Mouse (Mus musculus): ENCODE results near the gene Olfr975. TPM values are rescaled to one million over a fixed set of nuclear protein-coding genes. Genes with fewer than 3 reads are reported as not detected.
"Not testable (repeated sequence)": the region's sequence is repeated elsewhere in the genome, so short reads cannot be mapped to it uniquely, and the experiment has no call there.

Olfr975 gene
- total RNA-seq, 1 experiment, result not detected

GRCm38 (mm10) chr9:39927975-39928836 is 23.6 kb downstream of the Olfr975 start:
- DNase-seq (ENCODE audit: low read depth, low spot score); H3K9me3 ChIP-seq (ENCODE audit: control insufficient read depth, insufficient read depth, low read depth, low read length); in situ Hi-C loops (cut with MboI; ENCODE audit: low sequenced_read_pairs in 2 of 2, unreplicated experiment in 2 of 2); H3K4me1 ChIP-seq (ENCODE audit: control insufficient read depth in 2 of 2, insufficient read depth in 2 of 2, low read length in 2 of 2, poor library complexity in 1 of 2); H3K4me3 ChIP-seq (ENCODE audit: insufficient read depth in 1 of 2, low read depth in 1 of 2, low read length in 2 of 2, poor library complexity in 1 of 2, severe bottlenecking in 1 of 2); H3K36me3 ChIP-seq (ENCODE audit: control insufficient read depth, insufficient read depth, low read length, poor library complexity, severe bottlenecking); H3K9ac ChIP-seq (ENCODE audit: insufficient read depth, low read depth, low read length, poor library complexity, severe bottlenecking); H3K27ac ChIP-seq (ENCODE audit: insufficient read depth, low read depth, low read length, poor library complexity, severe bottlenecking): not testable (repeated sequence)

GRCm38 (mm10) chr9:39909939-39910338 is 41.9 kb downstream of the Olfr975 start:
- H3K9me3 ChIP-seq (ENCODE audit: control insufficient read depth, insufficient read depth, low read depth, low read length), result no peaks in the 10 kb centered on the region
- no peak overlapping the region for H3K27ac ChIP-seq (ENCODE audit: insufficient read depth, low read depth, low read length, poor library complexity, severe bottlenecking)
- no peak overlapping the region for H3K4me3 ChIP-seq (ENCODE audit: insufficient read depth in 1 of 2, low read depth in 1 of 2, low read length in 2 of 2, poor library complexity in 1 of 2, severe bottlenecking in 1 of 2)
- no peak overlapping the region for H3K9ac ChIP-seq (ENCODE audit: insufficient read depth, low read depth, low read length, poor library complexity, severe bottlenecking)
- in situ Hi-C loops (cut with MboI; ENCODE audit: low sequenced_read_pairs in 2 of 2, unreplicated experiment in 2 of 2), result no loop called here
- no peak for DNase-seq (ENCODE audit: low read depth, low spot score)
- TF ChIP-seq MAFK (IDR thresholded peaks at IDR 0.05; ENCODE audit: insufficient read depth, low read depth, low read length) (no peak), CHD2 (IDR thresholded peaks at IDR 0.05; ENCODE audit: low read depth, low read length) (no peak), ZC3H11A (IDR thresholded peaks at IDR 0.05; ENCODE audit: borderline replicate concordance, low read depth, low read length) (no peak), ZNF384 (IDR thresholded peaks at IDR 0.05; ENCODE audit: low read depth, low read length) (no peak), HCFC1 (IDR thresholded peaks at IDR 0.05; ENCODE audit: borderline replicate concordance, insufficient read depth, low read length) (no peak)
- no peaks in the 10 kb centered on the region for H3K4me1 ChIP-seq (ENCODE audit: control insufficient read depth in 2 of 2, insufficient read depth in 2 of 2, low read length in 2 of 2, poor library complexity in 1 of 2)
- no peaks in the 10 kb centered on the region for H3K36me3 ChIP-seq (ENCODE audit: control insufficient read depth, insufficient read depth, low read length, poor library complexity, severe bottlenecking)

GRCm38 (mm10) chr9:39907036-39907435 is 44.8 kb downstream of the Olfr975 start, which contains the start of gene Olfr229:
TSS of gene Olfr229 (plus strand) at chr9:39907336.
- DNase-seq (ENCODE audit: low read depth, low spot score), result no peak
- TF ChIP-seq MAFK (IDR thresholded peaks at IDR 0.05; ENCODE audit: insufficient read depth, low read depth, low read length), result no peak
- TF ChIP-seq ZC3H11A (IDR thresholded peaks at IDR 0.05; ENCODE audit: borderline replicate concordance, low read depth, low read length), result no peak
- no peak for TF ChIP-seq CHD2 (IDR thresholded peaks at IDR 0.05; ENCODE audit: low read depth, low read length)
- no peak for TF ChIP-seq ZNF384 (IDR thresholded peaks at IDR 0.05; ENCODE audit: low read depth, low read length)
- no peak for TF ChIP-seq HCFC1 (IDR thresholded peaks at IDR 0.05; ENCODE audit: borderline replicate concordance, insufficient read depth, low read length)
- H3K27ac ChIP-seq (ENCODE audit: insufficient read depth, low read depth, low read length, poor library complexity, severe bottlenecking), result no peak within 1 kb of the TSS
- in situ Hi-C loops (cut with MboI; ENCODE audit: low sequenced_read_pairs in 2 of 2, unreplicated experiment in 2 of 2), result no loop called here
- no peak within 1 kb of the TSS for H3K9ac ChIP-seq (ENCODE audit: insufficient read depth, low read depth, low read length, poor library complexity, severe bottlenecking)
- H3K4me1 ChIP-seq (ENCODE audit: control insufficient read depth in 2 of 2, insufficient read depth in 2 of 2, low read length in 2 of 2, poor library complexity in 1 of 2), result no peaks in the 10 kb centered on the region
- no peaks in the 10 kb centered on the region for H3K9me3 ChIP-seq (ENCODE audit: control insufficient read depth, insufficient read depth, low read depth, low read length)
- no peaks in the 10 kb centered on the region for H3K36me3 ChIP-seq (ENCODE audit: control insufficient read depth, insufficient read depth, low read length, poor library complexity, severe bottlenecking)
- H3K4me3 ChIP-seq (ENCODE audit: insufficient read depth in 1 of 2, low read depth in 1 of 2, low read length in 2 of 2, poor library complexity in 1 of 2, severe bottlenecking in 1 of 2), result no peak within 1 kb of the TSS

- Histone ChIP-seq H3K9me3 (ENCODE audit: control insufficient read depth, insufficient read depth, low read depth, low read length) (no peaks in the 10 kb centered on the region), H3K27ac (ENCODE audit: insufficient read depth, low read depth, low read length, poor library complexity, severe bottlenecking) (no peak overlapping the region), H3K9ac (ENCODE audit: insufficient read depth, low read depth, low read length, poor library complexity, severe bottlenecking) (no peak overlapping the region), H3K36me3 (ENCODE audit: control insufficient read depth, insufficient read depth, low read length, poor library complexity, severe bottlenecking) (no peaks in the 10 kb centered on the region), H3K4me3 (ENCODE audit: insufficient read depth in 1 of 2, low read depth in 1 of 2, low read length in 2 of 2, poor library complexity in 1 of 2, severe bottlenecking in 1 of 2) (no peak overlapping the region), H3K4me1 (ENCODE audit: control insufficient read depth in 2 of 2, insufficient read depth in 2 of 2, low read length in 2 of 2, poor library complexity in 1 of 2) (no peaks in the 10 kb centered on the region)
- TF ChIP-seq ZC3H11A (IDR thresholded peaks at IDR 0.05; ENCODE audit: borderline replicate concordance, low read depth, low read length) (no peak), ZNF384 (IDR thresholded peaks at IDR 0.05; ENCODE audit: low read depth, low read length) (no peak), HCFC1 (IDR thresholded peaks at IDR 0.05; ENCODE audit: borderline replicate concordance, insufficient read depth, low read length) (no peak), CHD2 (IDR thresholded peaks at IDR 0.05; ENCODE audit: low read depth, low read length) (no peak), MAFK (IDR thresholded peaks at IDR 0.05; ENCODE audit: insufficient read depth, low read depth, low read length) (no peak)
- DNase-seq (ENCODE audit: low read depth, low spot score), result no peak
- in situ Hi-C loops (cut with MboI; ENCODE audit: low sequenced_read_pairs in 2 of 2, unreplicated experiment in 2 of 2), result no loop called here
Observed at GRCm38 (mm10) chr9:39905106-39905505, 46.7 kb downstream of the Olfr975 start.

Other genes starting within 250 kb of the Olfr975 start
- gene Olfr149, start 244.9 kb downstream of the Olfr975 start, total RNA-seq (2012; rRNA removed), result not detected in 2 replicates
- gene Olfr965, start 240.7 kb downstream of the Olfr975 start, total RNA-seq (2012; rRNA removed), result not detected in 2 replicates
- gene Olfr150, start 221.1 kb downstream of the Olfr975 start, total RNA-seq (2012; rRNA removed), result not detected in 2 replicates
- not detected in 2 replicates for gene Olfr967, start 205.8 kb downstream of the Olfr975 start, total RNA-seq (2012; rRNA removed)
- gene Olfr968, start 168.8 kb downstream of the Olfr975 start, total RNA-seq (2012; rRNA removed), result 0.05 TPM in 1 of 2 replicates, not detected in the other
- not detected in 2 replicates for gene Olfr969, start 161.1 kb downstream of the Olfr975 start, total RNA-seq (2012; rRNA removed)
- gene Olfr970, start 143.2 kb downstream of the Olfr975 start, total RNA-seq (2012; rRNA removed), result not detected in 2 replicates
- gene Olfr971, start 115.2 kb downstream of the Olfr975 start, total RNA-seq (2012; rRNA removed), result not detected in 2 replicates
- not detected in 2 replicates for gene Olfr972, start 85.6 kb downstream of the Olfr975 start, total RNA-seq (2012; rRNA removed)
- gene Olfr229, start 44.7 kb downstream of the Olfr975 start, total RNA-seq (2012; rRNA removed), result not detected in 2 replicates
- gene Olfr974, start 14.5 kb downstream of the Olfr975 start, total RNA-seq (2012; rRNA removed), result not detected in 2 replicates
- gene Olfr976, start 9.1 kb upstream of the Olfr975 start, total RNA-seq (2012; rRNA removed), result not detected in 2 replicates
- gene Olfr978, start 40.1 kb upstream of the Olfr975 start, total RNA-seq (2012; rRNA removed), result not detected in 2 replicates
- 0.13 TPM in 1 of 2 replicates, not detected in the other for gene Olfr979, start 51.4 kb upstream of the Olfr975 start, total RNA-seq (2012; rRNA removed)
- 0.16 TPM in 1 of 2 replicates, not detected in the other for gene Olfr980, start 57.5 kb upstream of the Olfr975 start, total RNA-seq (2012; rRNA removed)
- not detected in 2 replicates for gene Olfr981, start 69.4 kb upstream of the Olfr975 start, total RNA-seq (2012; rRNA removed)
- gene Olfr982, start 121.8 kb upstream of the Olfr975 start, total RNA-seq (2012; rRNA removed), result 0.05 TPM in 1 of 2 replicates, not detected in the other
- gene Olfr983, start 141.5 kb upstream of the Olfr975 start, total RNA-seq (2012; rRNA removed), result 0.13 and 0.21 TPM in 2 replicates
- gene Olfr984, start 162.2 kb upstream of the Olfr975 start, total RNA-seq (2012; rRNA removed), result 0.36 and 0.48 TPM in 2 replicates
- 3.4 and 3.8 TPM in 2 replicates for gene Olfr985, start 178.1 kb upstream of the Olfr975 start, total RNA-seq (2012; rRNA removed)
- gene Tmem225, start 196.1 kb upstream of the Olfr975 start, total RNA-seq (2012; rRNA removed), result not detected in 2 replicates
- 0.31 and 0.53 TPM in 2 replicates for gene Olfr986, start 228.9 kb upstream of the Olfr975 start, total RNA-seq (2012; rRNA removed)
- 2.1 and 2.2 TPM in 2 replicates for gene Zfp202, start 240.3 kb upstream of the Olfr975 start, total RNA-seq (2012; rRNA removed)

Measured in ES-E14 (cell line).